Mouse (Mus musculus): ENCODE measurements around the gene Fam110c. TPM values are rescaled to one million over a fixed set of nuclear protein-coding genes. Genes with fewer than 3 reads are reported as not detected.
"Not testable (repeated sequence)": the region's sequence is repeated elsewhere in the genome, so short reads cannot be mapped to it uniquely, and the experiment has no call there.

The Fam110c gene
- total RNA-seq (2017), result 0.11 to 0.67 TPM (median 0.19 TPM) in 3 replicates

DNA sequence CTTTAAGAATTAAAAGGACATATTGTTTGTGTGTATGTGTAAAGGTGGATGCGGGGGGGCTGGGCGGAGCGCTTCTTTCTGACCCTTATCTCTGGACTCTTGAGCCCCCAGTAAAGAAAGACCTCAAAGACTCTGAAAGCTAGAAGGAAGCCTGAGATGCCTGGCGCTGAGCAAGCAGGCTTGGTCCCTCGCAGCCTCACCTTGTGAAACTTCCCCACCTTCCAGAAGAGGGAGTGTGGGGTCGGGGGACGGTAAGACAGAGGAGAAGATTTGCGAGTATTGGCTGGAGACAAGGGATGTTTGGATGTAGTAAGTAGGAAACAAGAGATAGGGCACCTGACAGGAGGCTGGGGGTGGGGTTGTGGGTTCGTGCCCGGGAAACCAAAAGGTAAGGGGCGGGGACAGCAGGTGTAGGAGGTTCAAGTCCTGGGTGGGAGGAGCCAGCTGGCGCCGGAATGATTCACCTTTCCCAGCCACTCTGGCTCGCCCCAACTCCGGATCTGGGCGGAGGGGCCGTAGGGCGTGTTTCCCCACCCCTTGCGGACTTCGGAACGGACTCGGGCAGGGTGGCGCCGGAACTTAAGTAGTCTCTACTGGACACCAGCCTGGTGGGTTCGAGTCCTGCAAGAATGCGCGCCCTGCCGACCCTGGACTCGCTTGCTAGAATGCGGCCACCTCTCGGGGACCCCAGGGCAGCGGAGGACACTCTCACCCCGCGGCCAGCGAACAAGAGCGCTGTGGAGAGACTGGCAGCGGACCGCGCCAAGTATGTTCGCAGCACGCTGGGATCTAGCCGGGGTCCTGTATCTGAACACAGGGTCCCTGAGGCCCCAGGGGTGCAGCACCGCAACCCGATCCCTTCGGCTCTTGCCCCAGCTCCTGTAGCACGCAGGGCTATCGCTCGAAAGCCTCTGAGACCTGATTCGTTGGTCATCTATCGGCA lies at the start of gene Fam110c:
Gene Fam110c (plus strand): TSS at position 450 of the 943 bp plus-strand sequence.
- no peak for ATAC-seq (replicated peaks; ENCODE audit: insufficient number of reproducible peaks, low FRiP score, low TSS enrichment, poor library complexity, severe bottlenecking)

DNA sequence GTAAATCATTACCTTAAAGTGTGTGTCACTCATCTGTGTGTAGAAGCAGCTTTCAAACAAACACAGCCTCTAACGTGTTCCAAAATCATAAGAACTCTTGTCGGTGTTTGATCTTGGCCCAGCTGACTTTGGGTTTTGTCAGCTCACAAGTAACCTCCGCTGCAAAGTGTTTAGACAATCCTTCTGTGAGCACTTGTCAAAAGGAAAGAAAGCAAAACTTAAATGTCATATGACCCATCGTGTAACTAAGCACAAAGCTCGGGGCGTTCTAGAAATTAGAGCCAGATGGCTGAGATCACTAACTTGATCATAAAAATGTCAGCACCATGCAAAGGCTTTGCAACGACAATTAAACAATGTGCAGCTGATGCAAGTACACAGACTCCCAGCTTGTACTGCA lies 47.2 kb upstream of the Fam110c start:
- ATAC-seq (replicated peaks; ENCODE audit: insufficient number of reproducible peaks, low FRiP score, low TSS enrichment, poor library complexity, severe bottlenecking), result no peak

DNA sequence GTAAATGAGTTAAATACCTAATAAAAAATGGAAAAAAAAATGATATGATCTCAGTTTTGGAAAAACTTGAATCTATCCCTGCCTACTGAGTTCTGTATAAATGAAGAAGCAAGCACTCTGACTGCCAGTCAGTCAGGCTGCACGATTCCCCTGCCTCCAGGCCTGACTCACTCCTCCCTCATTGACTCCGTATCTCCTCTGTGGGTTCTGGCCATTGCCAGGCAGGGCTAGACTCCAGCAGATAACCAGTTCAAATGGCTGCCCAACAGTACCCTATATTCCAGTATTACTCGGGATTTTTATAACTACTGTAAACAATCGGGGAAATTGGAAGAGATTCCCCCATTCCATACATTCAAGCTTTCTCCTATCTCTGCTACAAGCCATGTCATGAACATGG lies 21.6 kb upstream of the Fam110c start:
- no peak for ATAC-seq (replicated peaks; ENCODE audit: insufficient number of reproducible peaks, low FRiP score, low TSS enrichment, poor library complexity, severe bottlenecking)

DNA sequence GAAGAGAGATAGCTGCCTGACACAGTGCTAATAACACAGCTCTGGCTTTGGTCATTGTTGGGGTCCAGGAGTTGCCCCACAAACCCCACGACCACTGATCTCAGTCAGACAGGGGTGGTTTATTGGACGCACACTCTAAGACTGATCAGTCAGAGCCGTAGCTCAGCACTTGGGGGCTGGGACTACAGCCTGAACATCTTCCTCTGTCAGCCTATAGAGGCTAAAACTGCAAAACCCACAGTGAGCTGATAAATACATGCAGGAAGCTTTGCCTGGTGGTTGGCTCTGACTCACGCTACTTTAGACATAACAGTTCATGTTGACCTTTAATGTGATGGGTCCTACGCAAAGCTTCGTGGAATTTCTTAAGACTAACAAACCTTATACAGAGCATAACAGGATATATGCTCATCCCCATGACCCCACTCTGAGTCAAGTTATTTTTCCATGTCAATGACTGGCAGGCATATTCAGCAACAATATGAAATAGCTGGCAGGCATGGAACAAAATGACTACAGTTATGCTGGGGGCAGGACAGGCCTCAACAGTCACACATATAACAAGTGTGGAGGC lies 17.3 kb upstream of the Fam110c start:
- no peak for ATAC-seq (replicated peaks; ENCODE audit: insufficient number of reproducible peaks, low FRiP score, low TSS enrichment, poor library complexity, severe bottlenecking)

DNA sequence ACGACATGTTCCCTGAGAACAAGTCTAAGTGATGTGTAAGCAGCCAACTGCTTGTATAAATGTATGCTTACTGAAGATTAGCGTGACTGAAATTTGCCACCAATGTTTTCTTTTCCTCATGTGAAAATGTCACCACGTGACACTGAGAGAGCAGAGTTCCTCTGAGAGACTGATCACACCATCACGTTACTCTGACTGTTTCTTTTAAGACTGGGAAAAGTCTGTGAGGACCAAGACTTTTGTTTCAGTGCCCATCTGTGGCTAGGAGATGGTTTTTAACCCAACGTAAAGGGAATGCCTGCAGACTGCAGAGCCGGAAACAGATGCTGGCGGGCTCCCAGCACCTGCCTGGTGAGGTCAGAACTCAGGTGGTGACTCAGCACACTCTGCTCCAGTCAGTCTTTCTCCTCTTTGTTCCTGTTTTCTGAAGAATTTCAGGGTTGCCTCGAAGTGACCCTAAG lies 14.2 kb upstream of the Fam110c start:
- no peak for ATAC-seq (replicated peaks; ENCODE audit: insufficient number of reproducible peaks, low FRiP score, low TSS enrichment, poor library complexity, severe bottlenecking)

DNA sequence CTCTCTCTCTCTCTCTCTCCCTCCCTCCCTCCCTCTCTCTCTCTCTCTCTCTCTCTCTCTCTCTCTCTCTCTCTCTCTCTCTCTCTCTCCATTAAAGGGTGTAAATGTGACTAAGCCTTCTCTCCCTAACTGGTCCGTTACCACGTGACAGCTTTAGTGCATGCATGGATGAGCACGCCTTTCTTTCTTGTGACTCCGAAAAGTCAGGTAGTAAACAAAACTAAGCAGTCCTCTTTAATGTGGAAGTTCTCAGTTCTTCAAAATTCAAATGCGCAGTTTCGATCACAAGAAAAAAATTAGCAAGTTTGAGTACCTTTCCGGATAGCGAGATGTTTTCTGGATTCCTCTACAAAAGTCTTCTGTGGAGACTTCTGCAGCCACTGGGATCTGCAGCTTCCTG lies 13.4 kb upstream of the Fam110c start:
- no peak for ATAC-seq (replicated peaks; ENCODE audit: insufficient number of reproducible peaks, low FRiP score, low TSS enrichment, poor library complexity, severe bottlenecking)

DNA sequence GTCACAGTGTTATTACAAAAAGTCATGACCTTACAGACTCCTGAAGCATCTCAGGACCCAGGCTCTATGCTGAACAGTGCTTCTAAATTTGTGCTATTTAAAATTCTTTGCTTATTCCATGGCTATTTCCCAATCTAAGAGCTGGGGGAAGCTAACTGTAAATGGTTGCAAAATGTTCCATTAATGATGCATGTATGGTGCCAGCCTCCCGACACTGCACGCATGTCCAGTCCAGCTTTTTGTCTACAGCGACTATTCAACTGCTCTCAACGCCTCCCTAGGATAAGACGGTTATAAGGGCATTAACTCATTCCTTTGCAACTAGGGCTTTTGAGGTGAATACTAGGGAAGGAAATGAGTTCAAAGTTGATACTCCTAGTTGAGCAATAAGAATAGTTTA lies 2.4 kb upstream of the Fam110c start:
- no peak for ATAC-seq (replicated peaks; ENCODE audit: insufficient number of reproducible peaks, low FRiP score, low TSS enrichment, poor library complexity, severe bottlenecking)

DNA sequence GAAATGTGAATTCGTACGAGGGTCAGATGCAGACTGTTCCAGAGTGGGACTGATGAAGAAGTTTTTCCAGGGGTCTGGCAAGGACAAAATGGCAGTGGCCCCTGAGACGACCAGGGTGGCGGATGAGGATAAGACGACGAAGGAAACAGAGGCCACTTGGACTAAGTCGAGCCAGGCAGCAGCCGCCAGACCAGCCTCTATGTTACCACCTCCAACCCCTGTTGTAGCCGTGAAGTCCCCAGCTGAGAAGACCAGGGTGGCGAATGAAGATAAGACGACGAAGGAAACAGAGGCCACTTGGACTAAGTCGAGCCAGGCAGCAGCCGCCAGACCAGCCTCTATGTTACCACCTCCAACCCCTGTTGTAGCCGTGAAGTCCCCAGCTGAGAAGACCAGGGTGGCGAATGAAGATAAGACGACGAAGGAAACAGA lies 710 bp downstream of the Fam110c start:
- not testable (repeated sequence) for ATAC-seq (replicated peaks; ENCODE audit: insufficient number of reproducible peaks, low FRiP score, low TSS enrichment, poor library complexity, severe bottlenecking)

DNA sequence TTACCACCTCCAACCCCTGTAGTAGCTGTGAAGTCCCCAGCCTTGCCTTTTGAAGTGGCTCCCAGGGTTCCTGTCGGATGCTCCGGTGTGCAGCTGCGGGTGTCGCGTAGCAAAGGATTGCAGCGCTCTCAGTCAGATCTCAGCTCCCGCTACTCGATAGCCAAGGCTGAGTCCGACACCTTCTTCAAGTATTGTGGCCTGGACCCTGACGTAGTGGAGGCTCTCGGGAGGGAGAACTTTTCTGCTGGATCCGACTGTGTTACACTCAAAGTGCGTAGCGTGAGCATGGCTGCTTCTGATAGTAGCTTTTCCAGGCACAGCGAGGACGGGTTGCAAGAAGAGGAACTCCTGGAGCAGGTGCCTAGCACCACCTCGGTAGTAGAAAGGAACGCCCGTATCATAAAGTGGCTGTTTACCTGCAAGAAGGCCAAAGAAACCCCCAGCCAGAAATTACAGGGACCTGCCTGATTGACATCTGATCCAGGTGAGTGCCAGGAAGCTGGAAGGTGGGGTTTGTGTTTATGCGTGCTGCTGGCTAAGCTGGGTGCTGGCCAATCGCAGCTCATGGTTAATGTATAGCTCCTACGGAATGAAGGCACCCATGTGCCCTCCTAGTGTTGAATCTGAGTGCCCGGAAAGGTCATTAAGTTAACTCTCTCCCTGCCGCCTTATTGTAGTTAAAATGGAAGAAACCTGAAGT lies 1.3 kb downstream of the Fam110c start:
- no peak for ATAC-seq (replicated peaks; ENCODE audit: insufficient number of reproducible peaks, low FRiP score, low TSS enrichment, poor library complexity, severe bottlenecking)

DNA sequence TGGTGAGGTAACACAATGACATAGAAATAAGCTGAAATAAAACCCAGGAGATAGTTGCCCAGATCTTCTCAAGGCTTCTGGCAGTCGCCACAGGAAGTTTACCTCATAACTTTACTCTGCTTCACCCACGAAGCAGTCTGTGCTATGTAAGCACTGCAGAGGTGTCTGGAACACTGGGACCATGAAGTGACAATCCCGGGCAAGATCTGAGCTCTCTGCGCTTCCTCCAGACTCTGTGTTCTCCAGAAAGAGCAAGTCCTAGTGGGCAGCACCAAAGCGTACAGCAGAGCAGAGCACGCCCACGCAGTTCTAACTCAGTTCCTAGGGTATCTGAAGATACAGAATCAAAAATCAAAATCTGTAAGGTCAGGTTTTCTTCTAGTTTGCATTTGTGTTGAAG lies 3.4 kb downstream of the Fam110c start:
- no peak for ATAC-seq (replicated peaks; ENCODE audit: insufficient number of reproducible peaks, low FRiP score, low TSS enrichment, poor library complexity, severe bottlenecking)

DNA sequence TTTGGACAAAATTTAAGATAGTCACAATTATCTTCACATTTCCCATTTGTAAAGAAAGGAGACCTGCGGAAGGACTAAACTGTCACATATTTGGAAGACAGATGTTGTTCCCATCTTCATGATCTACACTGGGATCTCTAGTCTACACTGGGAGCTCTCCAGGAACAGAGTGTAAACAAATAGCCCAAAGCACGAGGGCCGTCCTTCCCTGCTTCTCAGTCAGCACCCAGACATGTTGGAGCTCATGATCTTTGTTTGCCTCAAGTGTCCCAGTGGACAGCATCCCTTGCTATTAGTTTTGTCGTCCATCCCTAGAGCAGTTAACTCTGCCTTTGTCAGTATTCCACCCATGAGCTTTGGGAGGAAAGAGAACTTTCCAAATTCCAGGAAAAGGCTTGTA lies 4.4 kb downstream of the Fam110c start:
- ATAC-seq (replicated peaks; ENCODE audit: insufficient number of reproducible peaks, low FRiP score, low TSS enrichment, poor library complexity, severe bottlenecking), result no peak

DNA sequence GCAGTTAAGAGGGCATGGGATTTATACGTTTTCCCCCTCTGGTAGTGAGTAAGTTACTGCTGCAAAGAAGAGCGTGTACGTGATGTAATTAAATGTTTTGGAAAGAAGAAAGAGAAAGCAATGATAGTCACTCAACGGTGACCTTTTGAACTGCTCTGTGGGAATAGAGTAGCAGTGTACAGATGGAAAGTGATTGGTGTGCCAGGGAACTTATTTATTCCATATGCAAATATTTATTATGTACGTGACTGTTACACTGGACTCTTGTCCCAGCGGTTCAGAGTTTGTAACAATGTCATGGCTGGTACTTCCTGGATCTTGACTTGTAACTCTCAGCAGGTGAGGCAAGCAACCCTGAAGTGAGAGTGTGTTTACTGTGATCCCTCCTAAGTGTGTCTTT lies 6.7 kb downstream of the Fam110c start:
- ATAC-seq (replicated peaks; ENCODE audit: insufficient number of reproducible peaks, low FRiP score, low TSS enrichment, poor library complexity, severe bottlenecking), result no peak

DNA sequence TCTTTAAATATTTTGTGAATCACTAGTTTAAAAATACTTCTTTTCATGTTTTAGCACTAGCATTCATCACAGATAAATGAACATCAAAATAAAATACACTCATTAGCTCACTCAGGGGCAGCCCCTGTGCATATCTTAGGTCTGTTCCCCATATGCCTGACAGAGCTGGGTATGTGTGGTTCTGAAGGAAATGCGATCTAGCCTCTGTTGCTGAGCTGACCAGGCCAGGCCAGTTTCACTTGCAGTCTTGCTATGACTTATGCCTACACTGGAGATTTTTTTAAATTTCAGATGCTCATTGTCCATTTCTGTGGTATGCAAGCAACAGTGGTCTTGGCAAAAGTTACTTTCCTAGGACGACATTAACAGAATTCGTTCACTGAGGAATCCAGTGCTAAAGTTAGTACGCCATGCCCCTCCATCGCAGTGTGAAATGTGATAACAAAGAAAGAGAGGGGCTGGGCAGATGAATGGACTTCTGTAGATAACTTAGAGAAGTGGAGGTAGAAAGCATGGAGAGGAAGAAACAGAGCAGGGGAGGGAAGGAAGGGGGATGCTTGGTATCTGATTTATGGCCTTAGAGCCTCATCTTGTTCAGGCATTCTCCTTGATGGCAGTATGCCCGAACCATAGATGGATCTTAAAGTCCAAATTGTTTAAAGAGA lies 7.4 kb downstream of the Fam110c start:
- no peak for ATAC-seq (replicated peaks; ENCODE audit: insufficient number of reproducible peaks, low FRiP score, low TSS enrichment, poor library complexity, severe bottlenecking)

DNA sequence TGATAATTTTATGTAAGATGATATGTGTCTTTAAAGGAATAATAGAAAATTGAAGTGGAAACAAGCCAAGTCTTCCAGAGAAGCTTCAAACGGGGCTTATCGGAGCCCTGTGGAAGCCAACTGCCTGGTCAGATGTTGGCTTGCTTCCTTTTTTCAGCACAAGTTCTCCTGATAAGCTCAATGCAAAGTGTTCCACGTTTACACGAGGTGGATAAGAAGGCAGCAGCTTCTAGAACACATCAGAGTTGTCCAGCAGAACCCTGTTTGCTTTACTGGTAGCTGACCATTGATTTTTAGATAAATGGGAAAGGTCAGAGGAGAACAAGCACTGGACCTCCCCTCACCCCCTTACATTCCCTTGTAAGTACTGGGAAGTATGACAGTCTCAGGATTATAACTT lies 9.3 kb downstream of the Fam110c start:
- ATAC-seq (replicated peaks; ENCODE audit: insufficient number of reproducible peaks, low FRiP score, low TSS enrichment, poor library complexity, severe bottlenecking), result no peak

DNA sequence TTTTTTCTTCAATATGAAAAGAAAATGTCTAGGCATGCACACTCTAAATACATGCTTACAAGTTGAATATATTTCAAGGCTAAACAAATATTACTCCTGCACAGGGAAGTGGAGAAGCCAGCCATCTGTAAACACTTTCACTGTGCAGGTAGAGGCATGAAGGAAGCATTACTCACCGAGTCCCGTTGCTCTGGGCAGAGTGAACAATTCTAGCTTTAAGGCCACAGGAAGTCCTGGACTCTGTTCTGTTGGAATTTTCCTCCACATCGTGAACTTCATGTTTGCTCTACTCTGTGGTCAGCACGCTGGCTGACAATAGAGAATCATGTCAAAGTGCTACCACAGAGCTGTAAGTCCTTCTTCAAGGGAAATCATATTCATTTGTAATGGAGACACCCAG lies 9.7 kb downstream of the Fam110c start:
- ATAC-seq (replicated peaks; ENCODE audit: insufficient number of reproducible peaks, low FRiP score, low TSS enrichment, poor library complexity, severe bottlenecking), result no peak

DNA sequence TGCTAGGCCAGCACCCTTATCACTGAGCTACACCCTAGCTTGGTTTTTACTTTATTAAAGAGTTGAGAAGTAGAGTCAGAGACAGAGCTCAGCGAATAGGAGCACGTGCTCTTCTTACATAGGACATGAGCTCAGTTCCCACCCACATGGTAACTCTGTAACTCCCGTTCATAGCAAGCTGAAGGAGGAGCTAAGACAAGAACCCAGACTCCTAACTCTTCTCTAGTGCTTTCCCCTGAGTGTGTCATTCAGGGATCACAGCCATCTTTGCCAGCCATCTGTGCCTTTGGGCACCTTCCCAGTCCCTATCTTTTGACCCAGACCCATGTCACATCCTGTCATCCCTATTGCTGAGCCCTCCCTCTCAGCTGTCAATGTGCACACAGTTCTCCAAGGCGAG lies 13.4 kb downstream of the Fam110c start:
- no peak for ATAC-seq (replicated peaks; ENCODE audit: insufficient number of reproducible peaks, low FRiP score, low TSS enrichment, poor library complexity, severe bottlenecking)

DNA sequence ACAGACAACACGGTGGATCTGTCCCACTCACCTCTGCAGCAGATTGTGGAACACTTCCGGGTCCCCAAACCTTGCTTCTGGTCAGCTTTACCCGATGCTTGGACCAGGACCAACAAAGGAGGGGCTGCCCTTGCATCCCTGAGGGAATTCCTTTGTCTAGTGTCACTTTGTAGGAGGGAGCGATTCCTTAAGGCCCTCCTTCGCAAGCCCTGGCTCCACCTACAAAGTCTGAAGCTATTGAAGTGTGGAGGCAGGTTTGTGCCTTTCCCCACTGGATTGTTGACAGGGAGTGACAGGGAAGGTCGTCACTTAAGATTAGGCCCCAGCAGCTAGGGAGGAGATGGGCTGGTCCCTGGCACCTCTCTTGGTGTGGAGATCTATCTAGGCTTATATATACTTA lies 16.7 kb downstream of the Fam110c start:
- no peak for ATAC-seq (replicated peaks; ENCODE audit: insufficient number of reproducible peaks, low FRiP score, low TSS enrichment, poor library complexity, severe bottlenecking)

DNA sequence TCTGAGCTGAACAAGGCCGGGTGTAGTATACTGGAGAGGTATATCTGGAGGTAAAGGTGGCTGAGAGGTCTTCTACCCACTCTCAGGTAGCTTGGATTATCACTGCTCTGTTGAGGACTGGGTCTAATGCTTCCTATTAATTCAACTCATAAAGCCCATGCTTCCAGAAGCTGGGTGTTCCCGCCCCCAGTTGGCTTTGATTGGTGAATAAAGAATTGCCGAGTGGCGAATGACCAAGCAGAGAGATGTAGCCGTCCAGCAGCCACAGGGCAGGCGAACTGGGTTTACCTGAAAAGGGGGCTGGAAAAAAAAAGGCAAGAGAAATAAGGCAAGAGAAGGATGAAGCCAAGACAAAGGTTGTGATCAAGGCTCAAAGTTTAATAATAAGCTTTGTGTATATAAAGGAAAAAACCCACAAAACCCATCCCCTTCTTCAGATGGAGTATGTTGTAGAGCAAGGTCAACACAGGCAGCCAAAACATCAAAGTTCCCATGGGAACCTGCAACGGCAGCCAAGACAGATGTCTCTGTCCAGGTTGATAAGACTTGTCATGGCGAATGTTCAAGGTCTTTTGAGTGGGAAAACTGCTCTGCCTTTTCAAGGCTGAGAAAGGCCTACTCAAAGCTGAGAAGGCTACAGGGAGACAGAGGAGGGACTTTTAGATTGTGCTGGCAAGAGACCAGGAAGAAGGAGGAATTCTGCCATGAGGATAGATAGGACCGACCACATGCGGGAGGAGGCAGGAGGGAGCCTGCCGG lies 17.4 kb downstream of the Fam110c start:
- no peak for ATAC-seq (replicated peaks; ENCODE audit: insufficient number of reproducible peaks, low FRiP score, low TSS enrichment, poor library complexity, severe bottlenecking)
